Mouse (Mus musculus) hindbrain, postnatal 0 days (tissue): ENCODE measurements around the gene Xpot. TPM values are rescaled to one million over a fixed set of nuclear protein-coding genes. Genes with fewer than 3 reads are reported as not detected.

Source experiments
- ATAC-seq: fragments of 200-750 bp; cut with Nextera tagmentation; 2 replicates; pipeline ENCODE4 v1.8.0; 2017; ENCODE audit warnings: mild to moderate bottlenecking, moderate TSS enrichment, moderate library complexity
- DNase-seq: peaks from one replicate; pipeline ENCODE4 v3.0.0-alpha.2; 2015; ENCODE audit warnings: low spot score
- H3K27ac ChIP-seq: fragments of 300-500 bp; sonication (generic); 2 replicates; pipeline ENCODE4 v1.5.1; 2014; ENCODE audit warnings: mild to moderate bottlenecking
- H3K27me3 ChIP-seq: fragments of 300-500 bp; sonication (generic); 2 replicates; pipeline ENCODE4 v1.6.1; 2014; ENCODE audit warnings: low read length, mixed read lengths; ENCODE audit not compliant: insufficient read depth
- H3K36me3 ChIP-seq: fragments of 300-500 bp; sonication (generic); 2 replicates; pipeline ENCODE4 v1.6.1; 2014; ENCODE audit warnings: low read length, mixed read lengths; ENCODE audit not compliant: insufficient read depth
- H3K4me1 ChIP-seq: fragments of 300-500 bp; sonication (generic); 2 replicates; pipeline ENCODE4 v1.6.1; 2014; ENCODE audit warnings: antibody characterized with exemption, low read length, mixed read lengths; ENCODE audit not compliant: insufficient read depth
- H3K4me2 ChIP-seq: fragments of 300-500 bp; sonication (generic); 2 replicates; pipeline ENCODE4 v1.6.1; 2014; ENCODE audit warnings: low read depth, mild to moderate bottlenecking, low read length, moderate library complexity, mixed read lengths
- H3K4me3 ChIP-seq: fragments of 300-500 bp; sonication (generic); 2 replicates; pipeline ENCODE4 v1.5.1; 2014; ENCODE audit warnings: low read length
- H3K9ac ChIP-seq: fragments of 300-500 bp; sonication (generic); replicated peaks from 2 replicates; pipeline ENCODE4 v1.6.1; 2014; ENCODE audit warnings: mild to moderate bottlenecking, low read length, moderate library complexity, mixed read lengths
- H3K9me3 ChIP-seq: fragments of 300-500 bp; sonication (generic); 2 replicates; pipeline ENCODE4 v1.6.1; 2016; ENCODE audit warnings: low read length, mixed read lengths
- CTCF ChIP-seq: IDR thresholded peaks from 2 replicates; pipeline ENCODE4 v1.5.1; 2016; ENCODE audit warnings: antibody characterized with exemption, control low read depth, low read depth
- WGBS: fragments of 180-500 bp; shearing (Covaris S2); extraction: QIAGEN DNeasy Blood & Tissue Kit; methylation state at CpG from one replicate; pipeline ENCODE4 v1.1.7; 2014; 5-methylcytosine and 5-hydroxymethylcytosine counted together
- microRNA-seq, 2 experiments: library from miRNA; unstranded; fragments of <30 nt; microRNA quantifications; one replicate each; pipeline ENCODE4; 2016
- polyA plus RNA-seq: library from polyadenylated mRNA; unstranded; fragments of >200 nt; fragmentation: Nextera tagmentation; extraction: Ambion mirVana; gene quantifications from 2 replicates; pipeline ENCODE4 v1.2.1, GENCODE M21; 2015
- total RNA-seq: library from RNA; depleted of rRNA; stranded (reverse); fragments of >200 nt; gene quantifications from 2 replicates; pipeline ENCODE4 v1.2.3, GENCODE M21; 2014; rRNA removed

The Xpot gene
- total and polyA plus RNA-seq, 2 experiments from 2014 or later = 24.0 to 132 TPM

DNA sequence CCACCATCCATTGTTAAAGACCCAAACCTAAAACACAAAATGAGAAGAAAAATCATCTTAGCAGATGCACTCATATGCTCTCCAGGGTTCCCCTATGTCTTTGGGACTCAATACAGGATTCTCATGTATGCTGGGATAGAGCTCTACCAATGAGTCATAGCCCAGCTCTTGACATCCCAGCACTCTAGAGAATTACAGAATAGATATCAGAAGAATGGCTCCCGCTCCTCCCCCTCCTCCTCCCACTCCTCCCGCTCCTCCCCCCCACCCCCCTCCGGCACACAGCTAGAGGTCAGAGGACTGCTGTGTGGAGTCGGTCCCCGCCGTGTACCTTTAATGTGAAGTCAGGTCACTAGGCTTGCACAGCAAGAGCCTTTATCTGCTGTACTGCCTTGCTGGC, 79.0 kb downstream of the Xpot start:
- no peak for ATAC-seq

DNA sequence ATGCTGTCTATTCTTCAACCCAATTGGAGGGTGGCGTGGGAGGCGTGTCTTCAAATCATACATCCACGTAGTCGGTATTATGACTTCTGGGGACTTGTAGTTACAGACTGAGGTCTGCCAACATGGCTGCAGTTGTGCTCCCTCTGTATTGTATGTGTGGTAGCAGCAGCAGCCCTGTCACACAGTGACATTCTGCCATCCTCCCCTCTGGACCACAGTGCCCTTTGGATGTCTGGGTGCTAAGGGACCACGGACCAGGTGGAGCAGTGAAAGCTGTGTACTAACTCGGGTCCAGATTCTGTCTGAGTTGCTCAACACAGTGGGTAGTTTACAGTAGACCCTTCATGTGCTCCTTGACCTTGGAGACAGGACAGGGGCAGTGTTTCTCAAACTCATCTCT, 82.6 kb downstream of the Xpot start:
- H3K4me1 ChIP-seq = no peaks in the 10 kb centered on the region
- no peak for DNase-seq
- H3K9ac ChIP-seq = no peak overlapping the region
- H3K27ac ChIP-seq = no peak overlapping the region
- H3K4me3 ChIP-seq = no peak overlapping the region
- H3K4me2 ChIP-seq = no peak overlapping the region
- WGBS = 99% methylated on average over 6 of the region's 6 CpGs
- TF ChIP-seq CTCF = no peak
- ATAC-seq = no peak
- no peaks in the 10 kb centered on the region for H3K9me3 ChIP-seq
- peaks cover 22% of the 10 kb centered on the region; the same call in 1 of the 2 replicates for H3K36me3 ChIP-seq
- H3K27me3 ChIP-seq = no peaks in the 10 kb centered on the region

More for the DNA sequence above, 79.0 kb downstream of the Xpot start:
- Histone ChIP-seq H3K9ac (no peak overlapping the region), H3K9me3 (no peaks in the 10 kb centered on the region), H3K27me3 (no peaks in the 10 kb centered on the region), H3K36me3 (peaks cover 43% of the 10 kb centered on the region), H3K27ac (no peak overlapping the region), H3K4me1 (no peaks in the 10 kb centered on the region), H3K4me3 (no peak overlapping the region), H3K4me2 (no peak overlapping the region)
- TF ChIP-seq CTCF = no peak
- no peak for DNase-seq
- 62% methylated on average over 6 of the region's 6 CpGs for WGBS

DNA sequence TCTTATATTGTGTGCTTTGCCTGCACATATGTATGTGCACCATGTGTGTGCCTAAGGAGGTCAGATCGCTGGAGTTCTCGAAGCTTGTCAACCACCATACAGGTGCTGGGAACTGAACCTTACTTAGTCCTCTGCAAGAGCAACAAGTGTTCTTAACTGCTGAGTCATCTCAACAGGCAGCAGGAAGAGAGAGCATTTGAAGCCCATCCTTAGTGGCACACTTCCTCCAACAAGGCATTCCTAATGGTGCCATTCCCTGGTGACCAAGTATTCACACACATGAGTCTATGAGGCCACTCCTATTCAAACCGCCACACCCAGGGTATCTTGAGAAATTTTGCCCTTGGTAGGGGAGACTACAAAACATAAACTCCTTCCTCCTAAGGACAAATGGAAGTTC, 84.0 kb downstream of the Xpot start:
- no peak for DNase-seq
- no peak for ATAC-seq
- WGBS = 98% methylated on average over 3 of the region's 3 CpGs
- no peak for TF ChIP-seq CTCF
- H3K9ac ChIP-seq = no peak overlapping the region
- no peaks in the 10 kb centered on the region for H3K27me3 ChIP-seq
- peaks cover 12% of the 10 kb centered on the region; the same call in 1 of the 2 replicates for H3K36me3 ChIP-seq
- H3K27ac ChIP-seq = no peak overlapping the region
- H3K4me3 ChIP-seq = no peak overlapping the region
- no peak overlapping the region for H3K4me2 ChIP-seq
- H3K4me1 ChIP-seq = no peaks in the 10 kb centered on the region
- no peaks in the 10 kb centered on the region for H3K9me3 ChIP-seq

Small RNA genes lying within 50 kb of the gene (microRNA-seq; reads per million reads assigned to microRNA genes)
- 0 reads per million in 2 experiments for gene Gm24330

Other genes starting within 250 kb of the Xpot start
- 7.4 and 11.1 TPM in 2 replicates for gene Rassf3, start 150.0 kb downstream of the Xpot start, total RNA-seq
- 5.7 and 6.0 TPM in 2 replicates for gene Rassf3, start 150.0 kb downstream of the Xpot start, polyA plus RNA-seq
- gene Tbk1, start 39.5 kb downstream of the Xpot start, total RNA-seq = 8.1 and 16.7 TPM in 2 replicates
- 21.7 and 26.0 TPM in 2 replicates for gene Tbk1, start 39.5 kb downstream of the Xpot start, polyA plus RNA-seq
- 0.11 and 0.26 TPM in 2 replicates for gene D930020B18Rik, start 15.3 kb upstream of the Xpot start, total RNA-seq
- 0.25 and 0.39 TPM in 2 replicates for gene D930020B18Rik, start 15.3 kb upstream of the Xpot start, polyA plus RNA-seq
- gene BC048403, start 113.6 kb upstream of the Xpot start, total RNA-seq = 2.0 and 3.9 TPM in 2 replicates
- gene BC048403, start 113.6 kb upstream of the Xpot start, polyA plus RNA-seq = 1.5 and 1.9 TPM in 2 replicates